Mouse (Mus musculus) spleen, postnatal 36 days (tissue): Measurements from ENCODE around the gene Apoa1.
A peak's percentile ranks its signal among the peaks of the same experiment; 100 is the strongest.

Source experiments
- DNase-seq, 2 experiments: peaks; one replicate each; pipeline ENCODE4 v3.0.0; 2022; ENCODE audit warnings: low spot score in 2 of 2, mixed read lengths in 1 of 2

Apoa1 gene

GRCm38 (mm10) chr9:46256658-46257385 lies 28.4 kb downstream of the Apoa1 start:
- DNase-seq, result no peak

- no peak for DNase-seq
These were observed 29.2 kb downstream of the Apoa1 start for GRCm38 (mm10) chr9:46257546-46257945.

- DNase-seq, result no peak
These were observed 30.7 kb downstream of the Apoa1 start for GRCm38 (mm10) chr9:46259111-46259510.

- DNase-seq, result no peak
These were observed 32.8 kb downstream of the Apoa1 start for GRCm38 (mm10) chr9:46261131-46261530.

- DNase-seq, result no peak
These were observed 40.0 kb downstream of the Apoa1 start, which contains the start of gene Apoa5 for GRCm38 (mm10) chr9:46268343-46268873. Apoa5 (plus strand) TSS chr9:46268633.

GRCm38 (mm10) chr9:46269125-46269524 lies 40.7 kb downstream of the Apoa1 start:
- no peak for DNase-seq

GRCm38 (mm10) chr9:46270782-46271181 lies 42.4 kb downstream of the Apoa1 start:
- no peak for DNase-seq

GRCm38 (mm10) chr9:46272070-46272469 lies 43.7 kb downstream of the Apoa1 start:
- DNase-seq, result no peak

- DNase-seq, result peak; percentile 91
These were observed 44.5 kb downstream of the Apoa1 start, which contains the start of gene Zpr1 for GRCm38 (mm10) chr9:46272677-46273454. Zpr1 (plus strand) TSS chr9:46273064.

- no peak for DNase-seq
These were observed 46.1 kb downstream of the Apoa1 start for GRCm38 (mm10) chr9:46274494-46274893.
